Mouse (Mus musculus): Measurements from ENCODE around the gene Rtraf. TPM values are rescaled to one million over a fixed set of nuclear protein-coding genes. Genes with fewer than 3 reads are reported as not detected.

The Rtraf gene
- polyA plus RNA-seq, 1 experiment from 2014 or later, result 199 TPM

GRCm38 (mm10) chr14:19777945-19778344, 45.7 kb downstream of the Rtraf start:
- Histone ChIP-seq H3K4me3 (ENCODE audit: low read depth, low read length) (no peak overlapping the region), H3K4me1 (ENCODE audit: control insufficient read depth, insufficient read depth, low read length) (peaks cover 19% of the 10 kb centered on the region), H3K27ac (ENCODE audit: low read depth, low read length) (no peak overlapping the region), H3K27me3 (ENCODE audit: control insufficient read depth, insufficient read depth, low read length) (no peaks in the 10 kb centered on the region), H3K9ac (ENCODE audit: low read depth, low read length) (no peak overlapping the region), H3K4me2 (no peak overlapping the region), H3K36me3 (ENCODE audit: control insufficient read depth, insufficient read depth, low read length) (peaks cover 9% of the 10 kb centered on the region; the same call in 1 of the 2 replicates), H3K9me3 (replicated peaks; ENCODE audit: control insufficient read depth, low read length) (no peaks in the 10 kb centered on the region)
- ATAC-seq (replicated peaks; ENCODE audit: insufficient number of reproducible peaks, low FRiP score, low TSS enrichment), result no peak
- WGBS (ENCODE audit: insufficient replicate concordance), result 86% methylated on average over 13 of the region's 13 CpGs

- H3K36me3 ChIP-seq (ENCODE audit: control insufficient read depth, insufficient read depth, low read length), result peaks cover 6% of the 10 kb centered on the region; the same call in 1 of the 2 replicates
- no peaks in the 10 kb centered on the region for H3K27me3 ChIP-seq (ENCODE audit: control insufficient read depth, insufficient read depth, low read length)
- no peak overlapping the region for H3K4me3 ChIP-seq (ENCODE audit: low read depth, low read length)
- no peaks in the 10 kb centered on the region for H3K9me3 ChIP-seq (replicated peaks; ENCODE audit: control insufficient read depth, low read length)
- ATAC-seq (replicated peaks; ENCODE audit: insufficient number of reproducible peaks, low FRiP score, low TSS enrichment), result no peak
- H3K4me2 ChIP-seq, result no peak overlapping the region
- peaks cover 23% of the 10 kb centered on the region for H3K4me1 ChIP-seq (ENCODE audit: control insufficient read depth, insufficient read depth, low read length)
- H3K27ac ChIP-seq (ENCODE audit: low read depth, low read length), result no peak overlapping the region
- WGBS (ENCODE audit: insufficient replicate concordance), result 88% methylated on average over 6 of the region's 6 CpGs
- H3K9ac ChIP-seq (ENCODE audit: low read depth, low read length), result no peak overlapping the region
These were observed 46.3 kb downstream of the Rtraf start for GRCm38 (mm10) chr14:19777365-19777764.

GRCm38 (mm10) chr14:19776890-19777289, 46.7 kb downstream of the Rtraf start:
- H3K9ac ChIP-seq (ENCODE audit: low read depth, low read length), result no peak overlapping the region
- 48% methylated on average over 6 of the region's 6 CpGs for WGBS (ENCODE audit: insufficient replicate concordance)
- peaks cover 6% of the 10 kb centered on the region; the same call in 1 of the 2 replicates for H3K36me3 ChIP-seq (ENCODE audit: control insufficient read depth, insufficient read depth, low read length)
- H3K4me3 ChIP-seq (ENCODE audit: low read depth, low read length), result no peak overlapping the region
- no peaks in the 10 kb centered on the region for H3K9me3 ChIP-seq (replicated peaks; ENCODE audit: control insufficient read depth, low read length)
- 0 out of 2 replicates have a peak overlapping the region, but pooled peaks have one; percentile 1 for H3K27ac ChIP-seq (ENCODE audit: low read depth, low read length)
- no peak for ATAC-seq (replicated peaks; ENCODE audit: insufficient number of reproducible peaks, low FRiP score, low TSS enrichment)
- H3K4me1 ChIP-seq (ENCODE audit: control insufficient read depth, insufficient read depth, low read length), result peaks cover 27% of the 10 kb centered on the region
- no peaks in the 10 kb centered on the region for H3K27me3 ChIP-seq (ENCODE audit: control insufficient read depth, insufficient read depth, low read length)
- no peak overlapping the region for H3K4me2 ChIP-seq

- 86% methylated on average over 5 of the region's 5 CpGs for WGBS (ENCODE audit: insufficient replicate concordance)
- H3K27me3 ChIP-seq (ENCODE audit: control insufficient read depth, insufficient read depth, low read length), result no peaks in the 10 kb centered on the region
- no peak overlapping the region for H3K4me3 ChIP-seq (ENCODE audit: low read depth, low read length)
- H3K4me1 ChIP-seq (ENCODE audit: control insufficient read depth, insufficient read depth, low read length), result peaks cover 27% of the 10 kb centered on the region
- peaks cover 6% of the 10 kb centered on the region; the same call in 1 of the 2 replicates for H3K36me3 ChIP-seq (ENCODE audit: control insufficient read depth, insufficient read depth, low read length)
- H3K9ac ChIP-seq (ENCODE audit: low read depth, low read length), result no peak overlapping the region
- H3K9me3 ChIP-seq (replicated peaks; ENCODE audit: control insufficient read depth, low read length), result no peaks in the 10 kb centered on the region
- no peak overlapping the region for H3K4me2 ChIP-seq
- ATAC-seq (replicated peaks; ENCODE audit: insufficient number of reproducible peaks, low FRiP score, low TSS enrichment), result no peak
- H3K27ac ChIP-seq (ENCODE audit: low read depth, low read length), result no peak overlapping the region
These were observed 47.4 kb downstream of the Rtraf start for GRCm38 (mm10) chr14:19776179-19776578.

GRCm38 (mm10) chr14:19775491-19775890, 48.1 kb downstream of the Rtraf start:
- Histone ChIP-seq H3K27me3 (ENCODE audit: control insufficient read depth, insufficient read depth, low read length) (no peaks in the 10 kb centered on the region), H3K4me3 (ENCODE audit: low read depth, low read length) (no peak overlapping the region), H3K4me1 (ENCODE audit: control insufficient read depth, insufficient read depth, low read length) (peaks cover 31% of the 10 kb centered on the region), H3K9ac (ENCODE audit: low read depth, low read length) (no peak overlapping the region), H3K27ac (ENCODE audit: low read depth, low read length) (no peak overlapping the region), H3K4me2 (no peak overlapping the region), H3K36me3 (ENCODE audit: control insufficient read depth, insufficient read depth, low read length) (peaks cover 3% of the 10 kb centered on the region; the same call in 1 of the 2 replicates), H3K9me3 (replicated peaks; ENCODE audit: control insufficient read depth, low read length) (no peaks in the 10 kb centered on the region)
- 54% methylated on average over 4 of the region's 4 CpGs for WGBS (ENCODE audit: insufficient replicate concordance)
- no peak for ATAC-seq (replicated peaks; ENCODE audit: insufficient number of reproducible peaks, low FRiP score, low TSS enrichment)

- 0 out of 2 replicates have a peak, but pooled peaks have one; percentile 31 for ATAC-seq (replicated peaks; ENCODE audit: insufficient number of reproducible peaks, low FRiP score, low TSS enrichment)
- Histone ChIP-seq H3K4me2 (peak overlapping the region; percentile 43), H3K4me3 (ENCODE audit: low read depth, low read length) (no peak overlapping the region), H3K9me3 (replicated peaks; ENCODE audit: control insufficient read depth, low read length) (no peaks in the 10 kb centered on the region), H3K27me3 (ENCODE audit: control insufficient read depth, insufficient read depth, low read length) (no peaks in the 10 kb centered on the region), H3K36me3 (ENCODE audit: control insufficient read depth, insufficient read depth, low read length) (peaks cover 2% of the 10 kb centered on the region; the same call in 1 of the 2 replicates), H3K4me1 (ENCODE audit: control insufficient read depth, insufficient read depth, low read length) (peaks cover 37% of the 10 kb centered on the region), H3K27ac (ENCODE audit: low read depth, low read length) (peak overlapping the region; percentile 37; the same call in 1 of the 2 replicates), H3K9ac (ENCODE audit: low read depth, low read length) (no peak overlapping the region)
- WGBS (ENCODE audit: insufficient replicate concordance), result 28% methylated on average over 13 of the region's 13 CpGs
These were observed 49.5 kb downstream of the Rtraf start for GRCm38 (mm10) chr14:19774036-19774628.

- Histone ChIP-seq H3K27me3 (ENCODE audit: control insufficient read depth, insufficient read depth, low read length) (no peaks in the 10 kb centered on the region), H3K4me3 (ENCODE audit: low read depth, low read length) (no peak overlapping the region), H3K27ac (ENCODE audit: low read depth, low read length) (no peak overlapping the region), H3K9ac (ENCODE audit: low read depth, low read length) (no peak overlapping the region), H3K4me2 (no peak overlapping the region), H3K9me3 (replicated peaks; ENCODE audit: control insufficient read depth, low read length) (no peaks in the 10 kb centered on the region), H3K4me1 (ENCODE audit: control insufficient read depth, insufficient read depth, low read length) (peaks cover 37% of the 10 kb centered on the region), H3K36me3 (ENCODE audit: control insufficient read depth, insufficient read depth, low read length) (peaks cover 8% of the 10 kb centered on the region)
- 71% methylated on average over 7 of the region's 7 CpGs for WGBS (ENCODE audit: insufficient replicate concordance)
- no peak for ATAC-seq (replicated peaks; ENCODE audit: insufficient number of reproducible peaks, low FRiP score, low TSS enrichment)
These were observed 52.5 kb downstream of the Rtraf start for GRCm38 (mm10) chr14:19771173-19771572.

GRCm38 (mm10) chr14:19769441-19770200, 54.0 kb downstream of the Rtraf start:
- Histone ChIP-seq H3K36me3 (ENCODE audit: control insufficient read depth, insufficient read depth, low read length) (peaks cover 8% of the 10 kb centered on the region), H3K9ac (ENCODE audit: low read depth, low read length) (no peak overlapping the region), H3K4me3 (ENCODE audit: low read depth, low read length) (no peak overlapping the region), H3K27ac (ENCODE audit: low read depth, low read length) (no peak overlapping the region), H3K9me3 (replicated peaks; ENCODE audit: control insufficient read depth, low read length) (no peaks in the 10 kb centered on the region), H3K4me2 (no peak overlapping the region), H3K27me3 (ENCODE audit: control insufficient read depth, insufficient read depth, low read length) (no peaks in the 10 kb centered on the region), H3K4me1 (ENCODE audit: control insufficient read depth, insufficient read depth, low read length) (peaks cover 40% of the 10 kb centered on the region)
- 49% methylated on average over 6 of the region's 6 CpGs for WGBS (ENCODE audit: insufficient replicate concordance)
- ATAC-seq (replicated peaks; ENCODE audit: insufficient number of reproducible peaks, low FRiP score, low TSS enrichment), result no peak
